Mouse (Mus musculus) forebrain, embryonic 11.5 days (tissue): Measurements from ENCODE around the gene Olfr67. TPM values are rescaled to one million over a fixed set of nuclear protein-coding genes. Genes with fewer than 3 reads are reported as not detected.
"Not testable (repeated sequence)": the region's sequence is repeated elsewhere in the genome, so short reads cannot be mapped to it uniquely, and the experiment has no call there.

Source experiments
- ATAC-seq: fragments of 200-750 bp; cut with Nextera tagmentation; replicated peaks from 2 replicates; pipeline ENCODE4 v1.8.0; 2017; ENCODE audit warnings: moderate TSS enrichment; ENCODE audit not compliant: low FRiP score
- DNase-seq: peaks from one replicate; pipeline ENCODE4 v3.0.0-alpha.2; 2017; ENCODE audit warnings: low spot score
- H3K27ac ChIP-seq: fragments of 300-500 bp; sonication (generic); 2 replicates; pipeline ENCODE4 v1.5.1; 2014; ENCODE audit warnings: low read depth, low read length
- H3K27me3 ChIP-seq: fragments of 300-500 bp; sonication (generic); 2 replicates; pipeline ENCODE4 v1.6.1; 2014; ENCODE audit warnings: mild to moderate bottlenecking, low read length, mixed read lengths; ENCODE audit not compliant: control insufficient read depth, insufficient read depth
- H3K36me3 ChIP-seq: fragments of 300-500 bp; sonication (generic); 2 replicates; pipeline ENCODE4 v1.6.1; 2014; ENCODE audit warnings: mild to moderate bottlenecking, low read length, moderate library complexity, mixed read lengths; ENCODE audit not compliant: control insufficient read depth, insufficient read depth
- H3K4me1 ChIP-seq: fragments of 300-500 bp; sonication (generic); replicated peaks from 2 replicates; pipeline ENCODE4 v1.6.1; 2014; ENCODE audit warnings: low read length, mixed read lengths; ENCODE audit not compliant: control insufficient read depth, insufficient read depth
- H3K4me2 ChIP-seq: fragments of 300-500 bp; sonication (generic); 2 replicates; pipeline ENCODE4 v1.6.1; 2014; ENCODE audit warnings: low read depth, mild to moderate bottlenecking, low read length, moderate library complexity, mixed read lengths; ENCODE audit not compliant: severe bottlenecking
- H3K4me3 ChIP-seq: fragments of 300-500 bp; sonication (generic); 2 replicates; pipeline ENCODE4 v1.5.1; 2014; ENCODE audit warnings: low read depth, low read length
- H3K9ac ChIP-seq: fragments of 300-500 bp; sonication (generic); 2 replicates; pipeline ENCODE4 v1.6.1; 2014; ENCODE audit warnings: low read length
- H3K9me3 ChIP-seq: fragments of 300-500 bp; sonication (generic); 2 replicates; pipeline ENCODE4 v1.6.1; 2016; ENCODE audit warnings: low read length, mixed read lengths; ENCODE audit not compliant: control insufficient read depth
- WGBS: fragments of 180-500 bp; shearing (Covaris S2); extraction: QIAGEN DNeasy Blood & Tissue Kit; methylation state at CpG from one replicate; pipeline ENCODE4 v1.1.7; 2014; 5-methylcytosine and 5-hydroxymethylcytosine counted together
- polyA plus RNA-seq: library from polyadenylated mRNA; unstranded; fragments of >200 nt; fragmentation: Nextera tagmentation; extraction: Ambion mirVana; gene quantifications from 2 replicates; pipeline ENCODE4 v1.2.1, GENCODE M21; 2014

Gene Olfr67
- polyA plus RNA-seq, 1 experiment from 2014 or later, result not detected

DNA sequence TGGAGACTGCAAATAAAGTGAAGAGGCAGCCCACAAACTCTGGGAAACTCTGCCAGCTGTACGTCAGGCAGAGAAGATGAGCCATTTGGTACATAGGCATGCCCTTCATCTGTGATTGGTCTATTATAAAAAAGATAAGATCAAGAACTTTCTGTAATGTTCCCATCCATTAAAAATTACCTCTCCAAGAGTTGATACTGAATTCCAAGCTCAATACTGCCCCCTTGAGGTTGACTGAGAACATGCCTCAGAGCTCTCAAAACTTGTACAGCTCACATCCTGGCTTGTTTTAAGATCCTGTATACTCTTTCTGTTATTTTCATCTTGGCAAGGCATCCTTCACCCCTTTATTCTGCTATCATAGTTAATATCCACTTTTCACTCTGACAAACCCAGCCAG is 15.2 kb upstream of the Olfr67 start:
- 79% methylated on average over 1 of the region's 1 CpGs for WGBS

GRCm38 (mm10) chr7:103792669-103793388 is 1.2 kb upstream of the Olfr67 start:
- no peak overlapping the region for H3K4me2 ChIP-seq
- H3K9me3 ChIP-seq, result no peaks in the 10 kb centered on the region
- ATAC-seq (no peak), DNase-seq (no peak)
- no peak overlapping the region for H3K27ac ChIP-seq
- no peaks in the 10 kb centered on the region for H3K4me1 ChIP-seq
- no peaks in the 10 kb centered on the region for H3K36me3 ChIP-seq
- 31% methylated on average over 4 of the region's 4 CpGs for WGBS
- no peak overlapping the region for H3K9ac ChIP-seq
- no peaks in the 10 kb centered on the region for H3K27me3 ChIP-seq
- H3K4me3 ChIP-seq, result no peak overlapping the region

More for the DNA sequence above, 15.2 kb upstream of the Olfr67 start:
- no peaks in the 10 kb centered on the region for H3K4me1 ChIP-seq
- DNase-seq, result no peak
- H3K36me3 ChIP-seq, result no peaks in the 10 kb centered on the region
- no peaks in the 10 kb centered on the region for H3K9me3 ChIP-seq
- H3K9ac ChIP-seq, result no peak overlapping the region
- H3K27ac ChIP-seq, result no peak overlapping the region
- H3K27me3 ChIP-seq, result no peaks in the 10 kb centered on the region
- no peak overlapping the region for H3K4me3 ChIP-seq
- no peak; the same call in 1 of the 2 replicates for ATAC-seq
- no peak overlapping the region for H3K4me2 ChIP-seq

- no peak within 1 kb of the TSS for H3K4me2 ChIP-seq
- no peaks in the 10 kb centered on the region for H3K36me3 ChIP-seq
- WGBS, result 80% methylated on average over 3 of the region's 3 CpGs
- H3K27me3 ChIP-seq, result no peaks in the 10 kb centered on the region
- no peak for ATAC-seq
- H3K4me3 ChIP-seq, result no peak within 1 kb of the TSS
- DNase-seq, result no peak
- H3K4me1 ChIP-seq, result no peaks in the 10 kb centered on the region
- no peaks in the 10 kb centered on the region for H3K9me3 ChIP-seq
- H3K9ac ChIP-seq, result no peak within 1 kb of the TSS
- no peak within 1 kb of the TSS for H3K27ac ChIP-seq
Observed at GRCm38 (mm10) chr7:103779598-103779997, 12.0 kb downstream of the Olfr67 start, which contains the start of gene Olfr68. Olfr68 (minus strand) TSS chr7:103779698.

GRCm38 (mm10) chr7:103777652-103778051 is 14.0 kb downstream of the Olfr67 start:
- not testable (repeated sequence) for H3K36me3 ChIP-seq, H3K4me1 ChIP-seq, H3K27ac ChIP-seq, H3K27me3 ChIP-seq, H3K4me2 ChIP-seq, H3K9me3 ChIP-seq, H3K9ac ChIP-seq, ATAC-seq, H3K4me3 ChIP-seq, DNase-seq
- 84% methylated on average over 4 of the region's 4 CpGs for WGBS

- H3K4me2 ChIP-seq, result no peak within 1 kb of the TSS
- H3K4me3 ChIP-seq, result no peak within 1 kb of the TSS
- no peaks in the 10 kb centered on the region for H3K9me3 ChIP-seq
- H3K27me3 ChIP-seq, result no peaks in the 10 kb centered on the region
- DNase-seq (no peak), ATAC-seq (no peak)
- H3K9ac ChIP-seq, result no peak within 1 kb of the TSS
- 92% methylated on average over 2 of the region's 2 CpGs for WGBS
- no peak within 1 kb of the TSS for H3K27ac ChIP-seq
- H3K4me1 ChIP-seq, result no peaks in the 10 kb centered on the region
- no peaks in the 10 kb centered on the region for H3K36me3 ChIP-seq
Observed at GRCm38 (mm10) chr7:103771494-103771893, 20.1 kb downstream of the Olfr67 start, which contains the start of gene Olfr69. Olfr69 (minus strand) TSS chr7:103771594.

- not testable (repeated sequence) for H3K9ac ChIP-seq, H3K4me2 ChIP-seq, H3K36me3 ChIP-seq, DNase-seq, ATAC-seq, H3K9me3 ChIP-seq, H3K27ac ChIP-seq, H3K4me1 ChIP-seq, H3K4me3 ChIP-seq, H3K27me3 ChIP-seq
- 85% methylated on average over 6 of the region's 6 CpGs for WGBS
Observed at GRCm38 (mm10) chr7:103767687-103768086, 23.9 kb downstream of the Olfr67 start.

- not testable (repeated sequence) for H3K9me3 ChIP-seq, DNase-seq, H3K27ac ChIP-seq, ATAC-seq, H3K4me3 ChIP-seq, H3K36me3 ChIP-seq, H3K4me1 ChIP-seq, H3K4me2 ChIP-seq, H3K9ac ChIP-seq, H3K27me3 ChIP-seq
- WGBS, result 79% methylated on average over 6 of the region's 6 CpGs
Observed at GRCm38 (mm10) chr7:103762212-103762611, 29.4 kb downstream of the Olfr67 start.

DNA sequence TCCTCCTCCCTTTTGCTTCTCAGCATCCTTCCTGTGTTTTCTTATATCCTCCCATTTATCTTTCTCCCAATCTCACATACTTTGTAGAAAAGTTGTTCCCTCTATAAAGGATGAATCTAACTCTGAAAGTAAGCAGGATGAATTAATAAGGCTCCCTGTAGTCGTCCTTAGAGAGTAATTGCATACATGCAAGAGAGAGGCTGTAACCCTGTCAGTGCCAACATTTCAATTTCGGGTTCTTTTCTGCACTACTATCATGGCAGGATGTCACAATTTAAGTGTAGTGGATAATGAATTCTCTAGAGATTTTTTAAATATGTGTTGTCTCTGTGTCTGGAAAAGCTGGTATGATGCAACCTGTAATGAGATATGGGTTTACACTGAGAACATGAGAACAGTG is 34.4 kb downstream of the Olfr67 start, which contains the start of gene Olfr630:
Gene Olfr630, minus strand, starts transcription at position 101 of the 400 bp plus-strand sequence.
- no peak within 1 kb of the TSS for H3K9ac ChIP-seq
- H3K4me3 ChIP-seq, result no peak within 1 kb of the TSS
- no peak within 1 kb of the TSS for H3K4me2 ChIP-seq
- ATAC-seq (no peak), DNase-seq (no peak)
- H3K4me1 ChIP-seq, result no peaks in the 10 kb centered on the region
- no peaks in the 10 kb centered on the region for H3K36me3 ChIP-seq
- no peak within 1 kb of the TSS for H3K27ac ChIP-seq
- no peaks in the 10 kb centered on the region for H3K9me3 ChIP-seq
- no peaks in the 10 kb centered on the region for H3K27me3 ChIP-seq
- WGBS, result 58% methylated on average over 2 of the region's 2 CpGs

DNA sequence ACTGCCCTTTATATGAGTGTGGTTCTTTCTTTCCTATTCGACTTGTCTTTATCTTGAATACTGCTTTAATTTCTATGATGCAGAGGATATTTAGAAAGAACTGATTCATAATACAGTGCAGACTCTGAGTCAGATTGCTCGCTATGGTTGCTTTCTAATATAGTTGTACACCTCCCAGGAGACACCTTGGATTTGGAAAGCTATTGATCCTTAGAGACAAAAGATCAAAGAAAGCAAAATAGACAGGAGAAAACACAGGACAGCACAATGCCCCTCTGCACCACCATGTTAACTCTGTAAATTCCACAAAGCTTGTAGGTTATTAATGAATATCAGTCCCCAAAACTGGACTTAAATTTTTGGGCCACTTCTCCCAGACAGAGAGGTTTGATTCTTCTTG is 46.8 kb downstream of the Olfr67 start, which contains the start of gene Olfr629:
Gene Olfr629, minus strand, starts transcription at position 101 of the 400 bp plus-strand sequence.
- 82% methylated on average over 2 of the region's 2 CpGs for WGBS
- no peak within 1 kb of the TSS for H3K27ac ChIP-seq

More for the DNA sequence above, 46.8 kb downstream of the Olfr67 start, which contains the start of gene Olfr629:
- H3K36me3 ChIP-seq, result no peaks in the 10 kb centered on the region
- H3K9ac ChIP-seq, result no peak within 1 kb of the TSS
- no peak within 1 kb of the TSS for H3K4me2 ChIP-seq
- H3K27me3 ChIP-seq, result no peaks in the 10 kb centered on the region
- DNase-seq (no peak), ATAC-seq (no peak)
- H3K9me3 ChIP-seq, result no peaks in the 10 kb centered on the region
- no peak within 1 kb of the TSS for H3K4me3 ChIP-seq
- H3K4me1 ChIP-seq, result no peaks in the 10 kb centered on the region
